Mouse (Mus musculus) CH12.LX (cell line): ENCODE measurements around the gene Dab1. TPM values are rescaled to one million over a fixed set of nuclear protein-coding genes. Genes with fewer than 3 reads are reported as not detected.

ENCODE experiments used
- DNase-seq: peaks from one replicate; pipeline ENCODE4 v3.0.0-alpha.2; 2013; ENCODE audit errors: extremely low read depth
- H3K27ac ChIP-seq: 2 replicates; pipeline ENCODE4 v1.5.1; 2012; ENCODE audit warnings: low read depth, mild to moderate bottlenecking, control low read depth, moderate library complexity; ENCODE audit not compliant: insufficient read depth
- H3K27me3 ChIP-seq: replicated peaks from 2 replicates; pipeline ENCODE3; 2012; ENCODE audit warnings: inconsistent platforms
- H3K36me3 ChIP-seq, 2 experiments: replicated peaks in 1 of 2; 2 replicates each; pipeline versions ENCODE3 to v1.6.1; 2012; ENCODE audit warnings: inconsistent platforms in 1 of 2, low read length in 1 of 2, mild to moderate bottlenecking in 1 of 2, mixed read lengths in 1 of 2, moderate library complexity in 1 of 2; ENCODE audit not compliant: control insufficient read depth in 1 of 2, insufficient read depth in 1 of 2
- H3K4me1 ChIP-seq, 2 experiments: 2 replicates each; pipeline ENCODE4 v1.6.1; 2012; ENCODE audit warnings: inconsistent platforms in 1 of 2, moderate library complexity in 1 of 2; ENCODE audit not compliant: insufficient read depth in 2 of 2, control insufficient read depth in 1 of 2
- H3K4me2 ChIP-seq: 2 replicates; pipeline ENCODE4 v1.6.1; 2012; ENCODE audit warnings: low read depth, mild to moderate bottlenecking, control low read depth; ENCODE audit not compliant: poor library complexity, insufficient read depth, severe bottlenecking
- H3K4me3 ChIP-seq, 3 experiments: fragments of 150-350 bp in 1 of 3; sonication (generic) in 1 of 3; replicated peaks in 1 of 3; 2 replicates each; pipeline versions ENCODE3 to v1.5.1; 2011 to 2012; ENCODE audit warnings: low read depth in 2 of 3, low read length in 2 of 3, mild to moderate bottlenecking in 2 of 3, moderate library complexity in 2 of 3, control low read depth in 1 of 3, improper control_type of control experiment in 1 of 3, inconsistent platforms in 1 of 3, mixed read lengths in 1 of 3; ENCODE audit not compliant: poor library complexity in 1 of 3
- H3K79me2 ChIP-seq: replicated peaks from 2 replicates; pipeline ENCODE4 v1.6.1; 2012; ENCODE audit warnings: mild to moderate bottlenecking, moderate library complexity; ENCODE audit not compliant: control insufficient read depth, poor library complexity, insufficient read depth, severe bottlenecking; ENCODE audit errors: extremely low read depth
- H3K9ac ChIP-seq: 2 replicates; pipeline ENCODE4 v1.6.1; 2012; ENCODE audit warnings: low read depth, mild to moderate bottlenecking, control low read depth, moderate library complexity; ENCODE audit not compliant: insufficient read depth
- H3K9me3 ChIP-seq: replicated peaks from 2 replicates; pipeline ENCODE3; 2012; ENCODE audit warnings: low read length, inconsistent platforms, mixed read lengths
- BHLHE40 ChIP-seq: IDR thresholded peaks from 2 replicates; pipeline ENCODE4 v1.6.1; 2011; ENCODE audit warnings: mild to moderate bottlenecking, low read depth, low read length, improper control_type of control experiment
- CHD1 ChIP-seq: IDR thresholded peaks from 2 replicates; pipeline ENCODE4 v1.6.1; 2012; ENCODE audit warnings: low read depth, low read length, improper control_type of control experiment, inconsistent platforms
- E2F4 ChIP-seq: IDR thresholded peaks from 2 replicates; pipeline ENCODE4 v1.6.1; 2011; ENCODE audit warnings: low read depth, low read length, improper control_type of control experiment; ENCODE audit not compliant: insufficient replicate concordance
- EP300 ChIP-seq: IDR thresholded peaks from 2 replicates; pipeline ENCODE4 v1.6.1; 2011; ENCODE audit warnings: low read length, improper control_type of control experiment
- ETS1 ChIP-seq: conservative IDR thresholded peaks from 2 replicates; pipeline ENCODE4 v1.6.1; 2012; ENCODE audit warnings: low read depth, mild to moderate bottlenecking, inconsistent platforms, low read length, improper control_type of control experiment, moderate library complexity
- GABPA ChIP-seq: IDR thresholded peaks from 2 replicates; pipeline ENCODE4 v1.6.1; 2012; ENCODE audit warnings: low read depth, low read length, improper control_type of control experiment, inconsistent platforms; ENCODE audit not compliant: insufficient replicate concordance
- HCFC1 ChIP-seq: IDR thresholded peaks from 2 replicates; pipeline ENCODE4 v1.6.1; 2012; ENCODE audit warnings: low read depth, mild to moderate bottlenecking, inconsistent platforms, low read length, improper control_type of control experiment
- IRF4 ChIP-seq: IDR thresholded peaks from 2 replicates; pipeline ENCODE4 v1.6.1; 2014; ENCODE audit warnings: low read depth, mild to moderate bottlenecking, inconsistent platforms, low read length, improper control_type of control experiment
- JUND ChIP-seq: conservative IDR thresholded peaks from 2 replicates; pipeline ENCODE4 v1.6.1; 2011; ENCODE audit warnings: low read depth, low read length, improper control_type of control experiment
- MAFK ChIP-seq: IDR thresholded peaks from 2 replicates; pipeline ENCODE4 v1.6.1; 2011; ENCODE audit warnings: low read length, improper control_type of control experiment; ENCODE audit not compliant: insufficient replicate concordance
- MAX ChIP-seq: IDR thresholded peaks from 2 replicates; pipeline ENCODE4 v1.6.1; 2011; ENCODE audit warnings: low read length, improper control_type of control experiment
- MAZ ChIP-seq: IDR thresholded peaks from 2 replicates; pipeline ENCODE4 v1.6.1; 2012; ENCODE audit warnings: low read depth, mild to moderate bottlenecking, inconsistent platforms, low read length, improper control_type of control experiment, moderate library complexity
- MEF2A ChIP-seq: IDR thresholded peaks from 2 replicates; pipeline ENCODE4 v1.6.1; 2014; ENCODE audit warnings: low read depth, mild to moderate bottlenecking, inconsistent platforms, low read length, improper control_type of control experiment, borderline replicate concordance
- MXI1 ChIP-seq: IDR thresholded peaks from 2 replicates; pipeline ENCODE4 v1.6.1; 2011; ENCODE audit warnings: mild to moderate bottlenecking, low read depth, low read length, improper control_type of control experiment
- NRF1 ChIP-seq: IDR thresholded peaks from 2 replicates; pipeline ENCODE4 v1.6.1; 2014; ENCODE audit warnings: low read depth, mild to moderate bottlenecking, inconsistent platforms, low read length, improper control_type of control experiment, moderate library complexity
- PAX5 ChIP-seq: IDR thresholded peaks from 2 replicates; pipeline ENCODE4 v1.6.1; 2012; ENCODE audit warnings: low read length, inconsistent platforms, mixed read lengths
- POLR2A ChIP-seq: IDR thresholded peaks from 2 replicates; pipeline ENCODE4 v1.6.1; 2011; ENCODE audit warnings: low read depth, mild to moderate bottlenecking, improper control_type of control experiment, low read length
- RAD21 ChIP-seq: IDR thresholded peaks from 2 replicates; pipeline ENCODE4 v1.6.1; 2011; ENCODE audit warnings: low read depth, mild to moderate bottlenecking, low read length, improper control_type of control experiment, moderate library complexity
- SIN3A ChIP-seq: IDR thresholded peaks from 2 replicates; pipeline ENCODE4 v1.6.1; 2012; ENCODE audit warnings: low read length, improper control_type of control experiment, inconsistent platforms
- SMC3 ChIP-seq: IDR thresholded peaks from 2 replicates; pipeline ENCODE4 v1.6.1; 2011; ENCODE audit warnings: low read depth, low read length, improper control_type of control experiment
- TBP ChIP-seq: conservative IDR thresholded peaks from 2 replicates; pipeline ENCODE4 v1.6.1; 2011; ENCODE audit warnings: low read depth, low read length, improper control_type of control experiment
- TCF12 ChIP-seq: IDR thresholded peaks from 2 replicates; pipeline ENCODE4 v1.6.1; 2014; ENCODE audit warnings: low read depth, mild to moderate bottlenecking, inconsistent platforms, low read length, improper control_type of control experiment
- UBTF ChIP-seq: IDR thresholded peaks from 2 replicates; pipeline ENCODE4 v1.6.1; 2012; ENCODE audit warnings: low read depth, mild to moderate bottlenecking, inconsistent platforms, low read length, improper control_type of control experiment, moderate library complexity
- USF1 ChIP-seq: IDR thresholded peaks from 2 replicates; pipeline ENCODE4 v1.6.1; 2014; ENCODE audit warnings: low read depth, mild to moderate bottlenecking, inconsistent platforms, low read length, improper control_type of control experiment
- USF2 ChIP-seq: conservative IDR thresholded peaks from 2 replicates; pipeline ENCODE4 v1.6.1; 2011; ENCODE audit warnings: low read depth, low read length, improper control_type of control experiment
- ZNF384 ChIP-seq: IDR thresholded peaks from 2 replicates; pipeline ENCODE4 v1.6.1; 2012; ENCODE audit warnings: low read depth, low read length, improper control_type of control experiment, inconsistent platforms
- dilution Hi-C: fragments of 300-500 bp; cut with MboI; formaldehyde crosslinking; loops from 2 replicates; pipeline ENCODE4 v1.14.3; 2020; ENCODE audit warnings: low sequenced_read_pairs; ENCODE audit not compliant: extremely low pct_unique_long_range_greater_than_20kb, extremely low pct_ligation_motif_present
- in situ Hi-C: fragments of 300-500 bp; cut with MboI; formaldehyde crosslinking; loops from 3 replicates; pipeline ENCODE4 v1.14.3; 2019; ENCODE audit warnings: low sequenced_read_pairs, low pct_ligation_motif_present, low pct_unique_long_range_greater_than_20kb, mixed read lengths
- polyA plus RNA-seq: library from polyadenylated mRNA; unstranded; fragments of >175 nt; gene quantifications from 2 replicates; pipeline ENCODE4 v1.2.1, GENCODE M21; 2012; ENCODE audit warnings: low read depth; ENCODE audit not compliant: insufficient read length
- total RNA-seq, 2 experiments: library from RNA; depleted of rRNA; stranded (reverse); fragments of 300-350 nt in 1 of 2; fragments of >200 nt in 1 of 2; gene quantifications; 2 replicates each; pipeline ENCODE4 v1.2.3; 2012 to 2014

Dab1 gene
- total and polyA plus RNA-seq, 3 experiments = not detected

DNA sequence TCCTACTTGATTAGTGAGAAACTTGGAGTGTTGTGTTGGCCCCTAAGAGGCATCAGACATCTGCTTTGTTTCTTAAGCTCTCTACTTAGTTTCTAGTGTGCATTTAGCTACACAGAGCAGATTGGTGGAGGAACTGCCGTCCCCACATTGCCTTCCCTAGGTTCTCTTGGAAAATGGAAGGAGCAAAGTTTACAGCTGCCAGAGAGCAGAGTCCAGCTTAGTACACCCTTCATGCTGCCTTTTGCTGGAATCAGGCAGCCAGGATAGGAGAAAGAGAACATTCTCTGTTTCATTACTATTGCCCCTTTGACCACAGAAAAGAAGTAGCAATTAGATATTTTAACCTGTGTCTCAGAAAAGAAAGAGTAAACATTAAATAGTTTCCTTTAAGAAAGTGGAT lies 742.2 kb downstream of the Dab1 start:
- H3K79me2 ChIP-seq = no peaks in the 10 kb centered on the region
- no peak overlapping the region for H3K9ac ChIP-seq
- TF ChIP-seq GABPA (no peak), ZNF384 (no peak), NRF1 (no peak), TCF12 (no peak), IRF4 (no peak), UBTF (no peak), RAD21 (no peak), SMC3 (no peak), POLR2A (no peak), JUND (no peak), MAX (no peak), MAFK (no peak), USF2 (no peak), MEF2A (no peak), CHD1 (no peak)
- TF ChIP-seq, all 38 proteins: peak for 0
- peaks cover 47% of the 10 kb centered on the region for H3K9me3 ChIP-seq
- no peaks in the 10 kb centered on the region for H3K27me3 ChIP-seq
- DNase-seq = no peak
- H3K4me2 ChIP-seq = no peak overlapping the region
- H3K27ac ChIP-seq = no peak overlapping the region
- no peak overlapping the region for H3K4me3 ChIP-seq
- H3K36me3 ChIP-seq = no peaks in the 10 kb centered on the region
- dilution Hi-C loops = no loop called here
- in situ Hi-C loops = no loop called here
- no peaks in the 10 kb centered on the region for H3K4me1 ChIP-seq

DNA sequence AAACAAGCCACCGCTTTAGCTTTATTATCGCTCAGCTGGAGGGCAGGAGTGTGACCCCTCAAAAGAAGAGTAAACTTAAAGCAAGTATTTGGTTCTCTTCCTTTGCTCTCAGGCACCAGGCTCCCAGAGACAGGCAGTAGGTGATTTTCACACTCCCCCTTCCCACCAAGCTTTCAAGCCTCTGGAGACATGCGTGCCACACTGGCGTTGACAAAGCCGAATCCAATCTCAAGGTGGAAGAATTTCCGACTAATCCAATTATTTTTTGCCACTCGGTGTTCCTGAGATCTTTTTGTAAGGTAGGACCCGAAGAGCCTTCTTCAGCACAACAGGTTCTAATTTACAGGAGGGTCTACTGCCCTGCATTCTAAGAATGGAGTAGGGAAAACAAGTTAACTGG lies 747.3 kb downstream of the Dab1 start:
- in situ Hi-C loops = no loop called here
- TF ChIP-seq MAZ (no peak), USF2 (no peak), SIN3A (no peak), TCF12 (no peak), RAD21 (no peak), IRF4 (no peak), PAX5 (no peak), GABPA (no peak), E2F4 (no peak), BHLHE40 (no peak), ZNF384 (no peak), MXI1 (no peak), ETS1 (no peak), HCFC1 (no peak), POLR2A (no peak), USF1 (no peak), NRF1 (no peak), EP300 (no peak), TBP (no peak)

More for the DNA sequence above, 747.3 kb downstream of the Dab1 start:
- DNase-seq = no peak
- Histone ChIP-seq H3K4me1 (no peaks in the 10 kb centered on the region), H3K4me2 (no peak overlapping the region), H3K27me3 (no peaks in the 10 kb centered on the region), H3K27ac (no peak overlapping the region), H3K4me3 (no peak overlapping the region), H3K9ac (no peak overlapping the region), H3K9me3 (peaks cover 72% of the 10 kb centered on the region), H3K36me3 (no peaks in the 10 kb centered on the region), H3K79me2 (no peaks in the 10 kb centered on the region)
- dilution Hi-C loops = no loop called here
